Mouse (Mus musculus): ENCODE measurements around the gene Zdhhc13.

The Zdhhc13 gene

DNA sequence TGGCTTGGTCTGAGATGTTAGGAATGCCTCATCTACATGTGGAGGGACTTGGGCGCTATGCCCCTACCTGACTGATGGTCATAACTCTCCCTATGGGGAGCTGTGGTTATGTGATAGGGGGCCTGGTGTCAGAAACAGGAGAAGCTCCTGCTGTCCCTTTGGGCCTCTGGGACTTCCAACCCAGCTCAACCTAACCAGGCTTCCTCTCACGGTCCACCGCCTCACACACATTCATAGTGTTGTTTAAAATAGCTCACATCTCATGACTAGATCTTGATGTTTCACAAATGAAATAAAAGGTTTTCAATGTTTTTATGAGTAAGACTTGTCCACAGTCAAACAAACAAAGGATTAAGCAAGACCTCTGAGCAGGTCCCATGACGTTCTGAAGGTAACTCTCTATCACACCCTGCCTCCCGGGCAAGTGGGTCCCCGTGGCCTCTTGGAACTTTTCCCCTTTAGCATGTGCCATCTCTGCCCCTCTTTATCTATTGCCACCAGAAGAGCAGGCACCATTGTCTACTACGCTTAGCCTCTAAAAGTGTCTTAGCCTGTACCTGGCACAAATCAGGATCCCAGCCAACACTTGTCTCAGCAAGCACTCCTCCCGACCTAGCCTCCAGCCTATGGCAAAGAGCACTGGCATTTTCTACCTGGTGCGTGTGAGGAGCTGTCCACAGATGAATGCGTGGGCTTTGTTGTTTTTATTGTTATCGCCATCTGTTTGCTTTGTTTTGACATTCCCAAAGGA, 3.9 kb upstream of the Zdhhc13 start:
- no peak for DNase-seq

DNA sequence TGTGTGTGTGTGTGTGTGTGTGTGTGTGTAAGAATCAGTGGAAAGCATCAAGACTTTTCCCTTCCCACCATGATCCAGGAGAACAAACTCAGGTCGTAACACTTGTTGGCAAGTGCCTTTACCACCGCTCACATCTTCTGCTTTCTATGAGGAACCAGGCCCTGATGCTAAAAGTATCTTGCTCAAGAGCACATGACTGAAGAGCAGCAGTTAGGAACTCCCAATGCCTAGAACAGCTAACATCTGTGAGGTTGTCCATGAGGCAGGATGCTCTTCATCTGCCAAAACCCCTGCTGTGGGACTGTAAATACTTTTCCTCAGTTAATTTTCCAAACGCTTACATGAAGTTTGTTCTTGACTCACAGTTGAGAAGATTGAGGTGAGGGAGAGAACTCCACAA, 455 bp upstream of the Zdhhc13 start:
- DNase-seq: no peak

DNA sequence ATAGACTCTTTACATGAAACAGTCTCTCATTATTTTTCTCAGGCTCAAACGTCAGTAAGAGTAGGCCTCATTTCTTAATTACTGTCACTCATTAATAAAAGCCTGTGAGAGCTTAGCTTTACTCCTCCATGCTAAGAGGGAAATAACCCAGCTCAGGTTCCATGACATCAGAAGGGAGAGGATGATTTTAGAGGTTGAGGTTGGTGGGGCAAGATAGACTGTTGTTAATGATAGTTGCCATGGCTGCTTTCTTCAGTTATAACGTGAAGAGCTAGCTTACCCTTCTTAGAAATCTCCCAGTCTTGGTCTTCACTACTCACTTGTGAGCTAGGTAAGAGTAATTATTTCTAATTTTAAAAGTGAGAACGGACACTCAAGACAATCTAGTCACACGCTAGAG, 1.3 kb downstream of the Zdhhc13 start:
- DNase-seq: no peak

DNA sequence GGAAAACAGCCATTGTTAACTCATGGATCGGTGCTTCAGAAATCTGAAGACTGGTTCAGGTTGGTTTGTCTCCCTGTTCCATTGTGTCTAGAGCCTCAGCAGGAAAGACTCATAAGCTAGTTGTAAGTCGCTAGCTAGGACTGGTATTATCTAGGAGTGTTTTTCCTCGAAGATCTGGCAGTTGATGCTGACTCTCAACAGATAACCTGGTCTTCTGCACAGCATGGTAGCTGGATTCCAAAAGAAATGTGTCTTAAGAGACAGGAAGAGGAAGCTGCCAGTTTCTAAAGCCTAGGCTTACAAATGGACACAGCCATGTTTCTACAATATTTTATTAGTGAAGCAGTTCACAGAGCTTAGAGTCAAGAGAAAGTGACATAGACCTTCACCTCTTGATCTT, 2.6 kb downstream of the Zdhhc13 start:
- DNase-seq: no peak

DNA sequence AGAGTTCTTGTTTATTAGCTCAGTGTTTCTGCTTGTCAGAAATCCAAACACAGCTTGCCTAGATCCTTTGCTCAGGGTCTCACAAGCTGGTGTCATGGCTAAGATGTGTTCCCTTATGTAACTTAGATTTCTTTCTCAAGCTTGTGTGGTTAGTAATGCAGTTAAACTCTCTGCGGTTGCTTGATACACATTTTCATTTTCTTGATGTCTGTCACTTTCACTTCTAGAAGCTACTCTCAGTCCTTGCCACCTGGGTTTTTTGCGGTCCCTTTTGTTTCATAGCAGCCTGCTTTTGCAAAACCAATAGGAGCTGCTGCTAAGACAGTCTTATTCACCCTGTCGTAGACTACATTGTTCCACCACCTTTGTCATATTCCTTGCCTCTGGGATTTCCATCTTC, 6.3 kb downstream of the Zdhhc13 start:
- no peak for DNase-seq

DNA sequence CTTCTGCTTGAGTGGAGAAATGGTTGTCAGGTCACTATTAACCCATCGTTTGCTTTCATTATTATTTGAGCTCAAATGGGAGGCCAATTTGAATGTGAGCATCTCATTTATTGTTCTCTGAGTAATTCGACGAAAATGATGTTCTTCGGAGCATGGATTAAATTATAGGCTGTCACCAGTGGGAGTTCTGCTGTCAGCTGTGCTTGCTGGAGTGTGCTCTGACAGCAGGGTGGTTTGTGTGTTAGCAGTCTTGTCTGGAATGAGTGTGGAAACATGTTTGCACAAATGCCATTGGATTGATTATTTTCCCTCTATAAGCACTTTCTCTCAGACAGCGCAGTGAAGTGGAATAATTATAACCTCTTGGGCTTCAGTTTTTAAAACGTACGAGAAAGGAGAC, 14.6 kb downstream of the Zdhhc13 start:
- DNase-seq: no peak

DNA sequence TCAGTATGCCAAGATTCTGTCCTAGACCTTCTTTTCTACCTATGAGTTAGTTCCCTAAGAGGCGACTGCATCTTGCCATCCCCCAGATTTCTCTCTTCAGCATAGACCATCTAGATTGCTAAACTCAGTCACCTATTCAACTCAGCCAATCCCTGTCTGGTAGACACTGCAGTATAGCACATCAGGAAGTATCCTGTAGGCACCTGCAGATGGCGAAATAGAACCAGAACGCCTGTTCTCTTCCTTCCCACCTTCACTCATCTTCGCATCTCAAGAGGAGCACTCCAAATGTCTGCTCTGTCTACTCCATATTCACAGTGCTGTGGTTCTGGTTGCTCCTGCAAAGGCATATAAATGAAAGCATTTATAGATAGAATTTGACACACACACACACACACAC, 17.8 kb downstream of the Zdhhc13 start:
- DNase-seq: peak in 1 of 2 experiments; percentile 32

DNA sequence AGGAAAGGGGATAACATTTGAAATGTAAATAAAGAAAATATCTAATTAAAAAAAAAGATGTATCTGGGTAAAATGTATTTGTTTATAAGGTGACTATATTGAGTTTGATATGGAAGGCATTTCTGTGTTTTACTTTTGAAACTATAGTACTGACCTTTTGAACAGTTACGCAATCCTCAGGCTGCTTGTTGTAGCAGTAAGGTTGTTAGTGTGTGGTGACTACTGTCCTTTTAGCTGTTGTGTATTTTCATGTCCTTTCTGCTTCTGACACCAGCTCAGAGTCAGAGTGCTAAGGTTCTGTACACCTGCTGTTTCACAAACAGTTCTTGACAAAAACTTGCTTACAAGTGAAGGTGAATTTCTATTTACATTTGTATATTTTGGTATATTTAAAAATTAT, 21.8 kb downstream of the Zdhhc13 start:
- DNase-seq: no peak

DNA sequence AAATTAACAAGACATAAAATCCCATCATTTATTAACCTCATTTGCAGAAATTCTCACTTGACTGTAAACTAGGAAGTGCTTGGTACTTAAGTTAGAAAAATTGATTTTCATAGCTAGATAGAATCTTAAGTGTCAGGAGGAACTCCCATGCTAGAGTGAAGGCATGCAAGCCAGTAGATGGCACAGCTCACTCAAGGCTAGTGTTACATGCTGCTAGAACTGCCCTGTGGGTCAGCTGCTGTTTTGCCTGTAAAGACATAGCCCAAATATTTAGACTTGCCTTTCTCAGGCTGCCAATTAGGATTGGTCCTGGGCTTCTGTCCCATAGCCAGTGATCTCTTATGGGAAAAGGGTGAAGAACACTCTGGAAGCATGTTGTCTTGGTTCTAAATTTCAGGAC, 23.6 kb downstream of the Zdhhc13 start:
- no peak for DNase-seq

DNA sequence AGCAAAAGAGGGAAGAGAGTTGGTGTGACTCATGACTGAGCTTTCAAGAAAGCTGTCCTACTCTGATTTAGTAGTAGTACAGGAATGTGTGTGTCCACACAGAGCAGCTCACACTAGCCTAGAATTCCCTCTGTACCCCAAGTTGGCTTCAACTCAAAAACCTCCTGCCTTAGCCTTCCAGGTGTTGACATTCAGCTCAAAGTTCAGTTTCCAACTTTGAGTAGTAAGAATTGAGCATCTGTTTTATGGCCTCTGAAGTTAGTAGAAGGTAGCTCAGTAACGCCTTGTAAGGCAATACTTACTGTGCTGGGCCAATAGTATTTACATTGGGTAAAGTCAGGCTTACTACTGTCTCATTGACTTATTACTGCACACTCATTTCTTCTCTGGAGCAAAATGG, 24.8 kb downstream of the Zdhhc13 start:
- DNase-seq: no peak

DNA sequence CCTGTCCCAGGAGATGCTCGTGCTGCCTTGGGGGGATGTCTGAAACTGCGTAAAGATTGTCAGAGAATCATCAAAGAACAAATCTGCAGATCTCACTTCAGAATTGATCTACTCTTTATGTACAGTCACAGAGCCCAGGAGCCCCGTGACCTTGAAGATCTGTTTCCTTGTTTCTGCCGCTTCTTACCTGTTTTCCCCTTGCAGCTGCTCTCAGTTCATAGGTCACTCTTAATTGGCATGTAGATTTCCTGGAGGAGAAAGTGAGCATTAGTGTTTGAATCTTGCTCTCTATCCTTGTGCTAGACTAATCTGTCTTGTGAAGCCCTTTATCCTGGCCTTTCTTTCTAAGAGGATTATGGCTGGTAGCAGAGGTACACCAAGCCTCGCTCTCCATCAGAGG, 32.9 kb downstream of the Zdhhc13 start:
- DNase-seq: no peak

DNA sequence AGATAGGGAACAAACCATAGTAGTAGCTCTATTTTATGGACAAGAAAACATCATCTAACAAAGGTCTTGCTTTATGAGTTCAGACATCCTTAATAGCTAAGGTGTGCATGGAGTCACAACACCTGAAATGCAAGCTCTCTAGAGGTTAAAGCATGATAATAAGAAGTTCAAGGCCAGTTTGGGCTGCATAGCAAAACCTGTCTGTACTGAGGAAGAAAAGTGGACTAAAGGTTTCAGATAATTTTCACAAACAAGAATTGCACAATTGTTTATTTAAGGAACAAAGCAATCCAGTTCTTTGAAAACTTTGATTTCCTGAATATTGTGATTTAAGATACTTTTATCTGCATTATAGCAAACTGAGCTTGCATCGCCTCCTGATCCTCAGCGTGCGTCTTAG, 34.8 kb downstream of the Zdhhc13 start:
- no peak for DNase-seq

DNA sequence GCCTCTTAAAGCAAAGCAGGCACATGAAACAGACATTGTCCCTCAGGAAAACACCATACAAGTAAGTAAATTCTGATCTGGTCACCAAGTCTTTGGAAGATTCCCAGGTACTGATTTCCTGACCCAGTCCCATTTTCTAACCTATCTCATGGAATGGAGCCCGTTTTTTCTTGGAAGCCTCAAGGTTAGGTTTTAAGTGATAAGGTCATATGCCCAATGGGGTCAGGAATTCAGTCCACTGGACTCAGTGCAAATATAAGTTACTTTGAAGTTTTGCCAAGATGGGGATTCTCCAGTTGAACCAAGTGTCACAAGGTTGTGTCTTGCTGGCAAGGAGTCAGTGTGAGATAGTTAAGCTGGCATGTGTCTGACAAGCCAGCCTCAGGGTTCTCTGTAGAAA, 35.9 kb downstream of the Zdhhc13 start:
- DNase-seq: no peak

DNA sequence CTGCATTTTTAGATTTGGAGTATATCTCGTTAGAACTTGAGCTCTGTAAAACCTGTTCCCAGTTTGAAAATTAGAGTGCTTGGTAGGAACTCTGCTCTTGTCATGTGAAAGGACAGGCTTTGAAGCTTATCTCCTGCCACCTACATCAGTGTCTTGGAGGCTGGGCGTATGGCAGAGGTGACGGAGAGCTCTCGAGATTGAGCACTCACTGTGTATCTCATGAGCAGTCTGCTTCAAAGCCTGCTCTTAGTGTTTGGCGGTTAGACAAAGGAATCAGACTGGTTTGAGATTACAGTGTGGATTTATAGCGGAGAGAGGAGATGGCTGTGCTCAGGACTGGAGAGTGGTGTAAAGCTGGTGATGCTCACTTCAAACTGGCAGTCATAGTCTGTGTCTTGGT, 36.4 kb downstream of the Zdhhc13 start:
- DNase-seq: no peak

DNA sequence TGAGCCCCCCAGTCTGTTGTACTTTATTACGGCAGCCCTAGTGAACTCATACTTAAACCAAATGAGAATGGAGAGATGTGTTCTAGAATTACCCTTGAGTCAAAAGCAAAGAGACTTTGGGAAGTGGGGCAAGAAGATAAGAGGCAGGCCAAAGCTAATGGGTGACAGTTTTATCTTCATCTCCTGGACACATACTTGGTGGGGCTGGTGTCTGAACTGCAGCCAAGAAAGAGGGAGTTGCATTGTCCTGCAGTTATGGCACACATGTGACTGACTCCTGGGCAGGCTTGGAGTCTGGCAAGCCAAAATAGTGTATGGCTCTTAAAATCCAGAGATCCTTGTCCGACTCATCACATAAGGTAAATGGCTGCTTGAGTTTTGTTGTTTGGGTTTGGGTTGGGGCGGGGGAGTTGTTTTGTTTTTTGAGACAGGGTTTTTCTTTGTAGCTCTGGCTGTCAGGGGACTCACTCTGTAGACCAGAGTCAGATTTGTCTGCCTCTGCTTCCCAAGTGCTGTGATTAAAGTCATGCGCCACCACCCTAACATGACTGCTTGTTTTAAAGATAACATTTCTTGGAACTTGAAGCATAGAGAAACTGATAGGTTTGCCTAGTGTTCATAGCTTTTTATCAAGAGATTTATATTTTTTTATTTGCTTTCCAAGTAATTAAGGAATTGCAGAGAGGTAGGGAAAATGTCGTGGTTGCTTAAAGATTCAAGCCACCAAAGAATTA, 40.5 kb downstream of the Zdhhc13 start:
- DNase-seq: no peak

DNA sequence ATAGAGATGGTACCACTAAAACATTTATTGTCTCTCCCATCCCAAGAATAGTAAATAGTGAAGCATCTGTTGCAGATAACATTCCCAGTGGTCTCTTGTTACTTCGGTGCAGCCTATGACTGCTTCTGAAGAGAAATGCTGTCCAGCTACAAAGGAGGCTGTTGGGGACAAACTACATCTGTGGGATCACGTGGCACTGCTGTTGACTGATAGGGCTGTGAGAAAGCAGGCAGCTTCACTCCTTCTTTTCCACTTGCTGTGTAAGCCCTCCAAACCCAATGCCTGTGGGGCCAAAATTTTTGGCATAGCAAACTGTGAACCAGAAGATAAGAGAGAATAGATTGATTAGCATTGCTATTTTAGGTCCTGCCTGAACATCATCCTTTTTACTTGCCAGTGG, 41.6 kb downstream of the Zdhhc13 start:
- no peak for DNase-seq

DNA sequence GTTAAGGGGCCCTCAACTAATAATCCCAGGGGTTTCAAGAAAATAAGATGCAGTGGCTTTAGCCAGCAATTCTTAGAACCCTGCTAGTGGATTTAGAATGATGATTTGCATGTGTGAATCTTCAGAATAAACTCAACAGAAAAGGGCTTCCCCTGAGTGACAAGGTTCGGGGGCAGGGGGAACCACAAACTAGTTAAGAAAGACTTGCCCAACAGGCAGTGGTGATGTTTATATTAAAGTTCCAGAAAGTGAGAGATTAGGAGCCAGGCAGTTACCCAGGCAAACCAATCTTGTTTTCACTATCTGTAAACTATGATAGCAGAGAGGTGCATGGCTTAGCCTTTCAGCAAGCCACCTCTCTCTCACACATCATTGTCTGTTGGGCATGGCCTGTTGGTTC, 43.9 kb downstream of the Zdhhc13 start:
- no peak for DNase-seq

DNA sequence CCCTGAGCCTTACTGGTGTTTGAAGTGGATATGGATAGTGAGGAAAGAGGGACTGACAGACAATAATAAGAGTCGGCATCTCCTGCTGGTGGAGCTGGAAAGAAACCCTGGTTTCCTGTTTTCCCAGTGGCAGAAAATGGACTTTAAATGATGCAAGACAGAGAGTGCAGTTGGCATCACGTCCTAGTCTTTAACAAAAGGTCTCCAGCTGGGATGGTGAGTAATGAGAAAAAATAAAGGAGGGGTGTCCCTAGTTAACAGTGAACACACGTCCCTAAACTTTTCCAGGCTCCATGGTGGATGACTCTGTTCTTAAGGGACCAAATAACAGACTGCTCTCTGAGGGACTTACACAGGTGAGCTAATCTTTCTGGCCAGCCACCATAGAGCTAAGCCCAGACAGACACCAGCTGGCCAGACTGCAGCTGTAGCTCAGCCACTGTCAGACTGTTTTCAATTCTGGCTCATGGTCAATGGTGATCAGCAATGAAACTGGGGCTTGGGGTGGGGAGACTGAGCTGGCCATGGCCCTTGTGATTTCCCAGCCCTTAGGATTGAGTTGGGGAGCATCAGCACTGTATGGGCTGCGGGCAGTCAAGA, 45.7 kb downstream of the Zdhhc13 start:
- DNase-seq: no peak

DNA sequence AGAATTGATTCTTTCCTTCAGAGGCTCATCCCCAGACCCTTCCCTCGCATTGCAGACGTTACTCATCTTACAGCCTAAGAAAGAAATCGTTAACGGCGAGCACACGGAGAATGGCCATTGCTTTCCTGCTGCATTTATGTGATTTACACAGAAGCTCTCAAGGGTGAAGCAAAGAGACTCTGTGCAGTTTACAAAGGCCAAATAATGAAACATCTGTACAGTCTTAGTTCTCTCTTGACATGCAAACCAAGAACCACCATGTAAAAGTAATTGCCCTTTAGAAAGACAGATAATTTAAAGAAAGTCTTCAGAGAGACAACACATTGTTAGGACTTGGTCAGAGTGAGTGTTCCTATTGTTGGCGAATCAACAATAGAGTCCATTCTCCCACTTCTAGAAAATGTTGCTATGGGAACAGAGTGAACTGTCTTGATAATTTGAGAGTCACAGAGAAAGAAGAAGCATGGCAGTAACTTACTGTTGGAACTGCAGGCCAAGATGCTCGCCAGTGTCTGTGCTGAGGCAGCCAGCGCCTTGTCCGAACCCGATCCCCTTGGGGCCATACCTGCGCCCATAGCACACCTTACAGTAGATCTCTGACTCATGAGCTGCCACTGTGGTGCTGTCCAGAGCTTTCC, 46.3 kb downstream of the Zdhhc13 start:
- no peak for DNase-seq

DNA sequence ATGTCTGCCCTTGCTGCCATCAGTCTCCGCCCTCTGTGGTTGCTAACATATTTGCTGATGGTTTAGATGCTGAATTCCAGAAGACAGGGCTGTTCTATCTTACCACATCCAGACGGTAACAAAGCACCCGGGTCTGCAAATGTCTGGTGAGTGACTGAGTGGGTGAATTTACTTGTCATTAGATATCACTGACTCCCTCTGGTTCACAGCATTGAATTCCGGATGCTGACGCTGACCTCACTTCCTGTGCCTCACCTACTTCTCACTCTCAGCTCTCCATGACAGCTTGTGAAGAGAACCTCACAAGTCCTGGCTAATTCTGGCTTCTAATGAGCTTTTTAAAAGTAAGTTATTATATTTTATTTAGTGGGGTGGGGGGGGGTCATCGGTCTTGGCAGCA, 48.1 kb downstream of the Zdhhc13 start:
- DNase-seq: no peak

DNA sequence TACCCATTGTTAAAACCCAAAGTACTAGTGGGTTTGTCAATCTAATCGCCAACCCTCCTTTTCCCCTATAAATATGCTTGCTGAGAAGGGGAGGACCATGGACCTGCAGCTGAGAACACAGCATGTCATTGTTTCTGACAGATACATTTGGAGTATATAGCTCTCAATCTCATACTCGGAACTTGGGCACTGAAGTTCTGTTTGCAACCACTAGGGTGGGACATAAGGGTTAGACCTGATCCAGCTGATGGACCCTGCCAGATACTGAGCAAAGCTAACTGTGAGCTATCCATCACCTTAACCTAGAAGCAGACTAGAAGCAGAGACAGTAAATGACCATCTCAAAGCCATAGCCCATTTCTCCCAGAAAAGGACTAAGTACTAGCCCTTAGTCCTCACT, 49.6 kb downstream of the Zdhhc13 start:
- DNase-seq: no peak

DNA sequence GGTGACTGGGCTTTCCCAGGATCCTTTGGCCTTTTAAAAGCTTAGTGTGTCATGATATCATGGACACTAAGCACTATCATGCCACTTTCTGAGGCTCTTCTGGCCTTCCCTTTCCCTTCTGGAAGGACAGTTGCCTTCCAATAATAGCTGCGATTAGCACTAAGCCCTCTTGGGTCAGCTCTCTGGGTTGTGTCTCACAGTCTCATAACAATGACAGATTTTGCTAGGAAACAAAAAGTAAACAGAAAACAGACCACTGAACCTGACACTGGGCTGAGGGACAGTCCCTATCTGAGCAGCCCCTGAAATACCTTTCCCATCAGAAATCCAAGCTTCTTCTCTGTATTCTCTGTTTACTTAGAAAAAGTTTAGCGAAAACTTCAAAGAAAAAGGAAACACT, 51.7 kb downstream of the Zdhhc13 start:
- DNase-seq: no peak

DNA sequence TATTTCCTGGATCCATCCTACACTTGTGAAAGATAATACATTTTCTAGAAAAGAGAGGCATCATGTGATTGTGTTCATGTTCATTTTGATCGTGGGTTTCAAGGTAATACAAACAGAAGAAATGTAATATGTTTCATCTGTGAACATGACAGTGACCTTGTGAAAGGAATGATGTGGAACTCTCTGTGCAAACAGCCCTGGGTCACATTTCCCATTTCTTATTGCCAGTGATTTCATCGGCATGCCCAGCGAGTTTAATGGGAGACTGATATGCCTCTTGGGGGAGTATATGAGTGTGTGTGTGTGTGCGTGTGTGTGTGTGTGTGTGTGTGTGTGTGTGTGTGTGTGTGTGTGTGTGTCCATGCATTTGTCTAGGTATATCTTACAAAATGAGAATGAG, 52.7 kb downstream of the Zdhhc13 start:
- DNase-seq: no peak

DNA sequence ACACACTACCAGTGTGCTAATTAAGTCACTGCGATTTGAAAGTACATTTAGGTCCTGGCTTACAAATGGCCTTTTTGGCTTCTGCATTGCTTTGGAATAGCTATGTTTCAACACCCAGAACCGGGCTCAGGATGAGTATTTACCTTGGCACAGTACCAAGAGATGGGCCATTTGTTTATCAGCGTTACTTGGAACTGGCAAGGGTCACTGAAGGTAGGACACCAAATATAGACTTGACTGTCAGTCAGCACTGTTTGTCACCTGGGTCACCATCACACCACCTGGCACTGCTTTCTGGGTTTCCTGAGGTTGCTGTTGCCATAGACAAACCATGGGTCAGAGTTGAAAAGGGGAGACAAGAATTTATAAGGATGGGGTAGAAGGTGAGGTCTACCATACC, 53.5 kb downstream of the Zdhhc13 start:
- DNase-seq: peak in 1 of 2 experiments; percentile 34
